Mouse (Mus musculus): ENCODE data around the gene Itfg1.

GRCm38 (mm10) chr8:85783871-85784270, 56.9 kb downstream of the Itfg1 start:
- no peak for TF ChIP-seq CTCF (IDR thresholded peaks at IDR 0.05; ENCODE audit: extremely low read depth, insufficient read depth, low read length)
- TF ChIP-seq POLR2A (IDR thresholded peaks at IDR 0.05; ENCODE audit: extremely low read depth, insufficient read depth, low read length): no peak

Measured in cortical plate, adult 2 months (tissue).